Mouse (Mus musculus) spleen, adult 2 months (tissue): ENCODE data around the gene Pi4ka.

Experiments
- CTCF ChIP-seq: fragments of 200-500 bp; IDR thresholded peaks from 2 replicates; pipeline ENCODE4 v1.5.1; 2011; ENCODE audit warnings: mild to moderate bottlenecking, inconsistent platforms; ENCODE audit not compliant: insufficient read depth, insufficient read length, insufficient replicate concordance; ENCODE audit errors: extremely low read depth
- POLR2A ChIP-seq: fragments of 200-500 bp; IDR thresholded peaks from 2 replicates; pipeline ENCODE4 v1.6.1; 2011; ENCODE audit warnings: low read depth, low read length, inconsistent platforms

DNA sequence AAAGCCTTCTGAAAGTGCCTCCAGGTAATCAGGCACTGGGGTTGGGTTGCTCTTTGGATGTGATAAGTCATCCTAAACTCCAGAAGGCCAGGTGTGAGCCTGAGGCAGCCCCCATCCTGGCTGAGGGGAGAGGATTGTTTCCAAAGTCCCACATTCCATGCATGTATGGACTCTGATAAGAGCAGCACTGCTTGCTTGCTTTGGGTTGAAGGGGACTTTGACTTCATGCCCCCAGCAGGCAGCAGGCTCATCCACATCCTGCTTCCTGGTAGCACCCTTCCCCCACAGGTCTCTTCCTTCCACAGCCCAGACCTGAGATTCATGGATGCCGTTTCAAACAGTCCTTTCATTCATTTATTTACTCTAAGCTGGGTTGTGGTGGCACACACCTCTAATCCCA lies 162.4 kb downstream of the Pi4ka start:
- no peak for TF ChIP-seq CTCF
- TF ChIP-seq POLR2A = no peak
